ENCODE assay signal across 8 mouse cellular contexts in the genomic region with DNA sequence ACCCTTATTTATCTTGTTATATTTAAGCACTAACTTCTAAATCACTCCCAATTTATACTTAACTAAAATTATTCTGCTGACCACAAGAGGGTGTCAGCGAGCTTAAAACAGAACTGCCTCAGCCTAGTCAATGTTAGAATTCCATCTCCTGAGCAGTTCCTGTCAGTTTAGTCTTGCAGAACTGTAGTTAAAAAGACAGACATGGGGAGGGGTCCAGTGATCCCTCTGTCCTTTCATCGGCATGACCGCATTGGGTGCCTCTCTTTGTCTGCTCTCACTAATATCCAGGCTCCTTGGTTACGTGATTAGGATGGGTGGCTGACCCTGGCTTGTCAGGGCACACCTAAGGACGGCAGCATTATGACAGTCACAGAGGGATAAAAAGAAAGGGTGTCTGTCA.
DNase-seq lines count a peak whose midpoint lies in the region; ATAC-seq lines count a peak whose summit lies in the region.

No protein-coding gene starts in this region.

- 37% methylated on average over 5 of the region's 5 CpGs for WGBS in forebrain, embryonic 12.5 days
- WGBS in intestine, embryonic 16.5 days = 52% methylated on average over 5 of the region's 5 CpGs

- no peak overlapping the region for H3K4me2 ChIP-seq in forebrain, embryonic 12.5 days
- H3K4me2 ChIP-seq in intestine, embryonic 16.5 days (ENCODE audit: low read depth, low read length) = no peak overlapping the region

- intact Hi-C loops in heart, postnatal 25 days (cut with DNase I) = loop anchor here (2.0 to 5.0 kb wide), 4 partner anchors 38 to 202 kb away; no protein-coding TSS in a partner anchor

- H3K27me3 ChIP-seq in forebrain, embryonic 12.5 days = no peaks in the 10 kb centered on the region
- H3K27me3 ChIP-seq in intestine, embryonic 16.5 days (replicated peaks; ENCODE audit: control insufficient read depth, insufficient read depth, low read length) = no peaks in the 10 kb centered on the region

- no peaks in the 10 kb centered on the region for H3K36me3 ChIP-seq in forebrain, embryonic 12.5 days (replicated peaks)
- no peaks in the 10 kb centered on the region for H3K36me3 ChIP-seq in intestine, embryonic 16.5 days (ENCODE audit: control insufficient read depth, insufficient read depth, low read length)

- peaks cover 17% of the 10 kb centered on the region; the same call in 1 of the 2 replicates for H3K4me1 ChIP-seq in brown adipose tissue, adult 24 weeks (ENCODE audit: control insufficient read depth, insufficient read depth, insufficient read length, low read length)
- H3K4me1 ChIP-seq in forebrain, embryonic 12.5 days = no peaks in the 10 kb centered on the region
- H3K4me1 ChIP-seq in intestine, embryonic 16.5 days (ENCODE audit: control insufficient read depth, insufficient read depth, low read length) = no peaks in the 10 kb centered on the region

- H3K9me3 ChIP-seq in forebrain, embryonic 12.5 days = no peaks in the 10 kb centered on the region
- H3K9me3 ChIP-seq in intestine, embryonic 16.5 days (ENCODE audit: control insufficient read depth, low read length) = no peaks in the 10 kb centered on the region

- no peak overlapping the region for H3K9ac ChIP-seq in forebrain, embryonic 12.5 days
- no peak overlapping the region for H3K9ac ChIP-seq in intestine, embryonic 16.5 days (ENCODE audit: low read depth, low read length)

- no peak overlapping the region for H3K4me3 ChIP-seq in brown adipose tissue, adult 24 weeks (ENCODE audit: insufficient read depth, low read depth, low read length)
- H3K4me3 ChIP-seq in forebrain, embryonic 12.5 days (replicated peaks) = no peak overlapping the region
- H3K4me3 ChIP-seq in intestine, embryonic 16.5 days (ENCODE audit: low read length) = no peak overlapping the region

- peak; percentile 51 for DNase-seq in heart, adult 8-10 months (ENCODE audit: low spot score)
- no peak for DNase-seq in heart, postnatal 25 days (ENCODE audit: low spot score)
- peak; percentile 78 for DNase-seq in lung, postnatal 36 days
- DNase-seq in thymus, postnatal 10 days (ENCODE audit: low spot score in 2 of 2) = peak; percentile 16 to 76

- ATAC-seq in CD4-positive, CD25-positive, alpha-beta regulatory T cell, adult 4 months = peak; percentile 84
- peak; percentile 76; the same call in 1 of the 2 replicates for ATAC-seq in forebrain, embryonic 12.5 days (ENCODE audit: low FRiP score)
- peak; percentile 69 for ATAC-seq in intestine, embryonic 16.5 days

- 0 out of 2 replicates have a peak overlapping the region, but pooled peaks have one; percentile 32 for H3K27ac ChIP-seq in brown adipose tissue, adult 24 weeks (replicated peaks; ENCODE audit: low read depth, low read length)
- no peak overlapping the region for H3K27ac ChIP-seq in forebrain, embryonic 12.5 days
- no peak overlapping the region for H3K27ac ChIP-seq in intestine, embryonic 16.5 days (ENCODE audit: low read length)
